Mouse (Mus musculus): ENCODE measurements around the gene Sox13. TPM values are rescaled to one million over a fixed set of nuclear protein-coding genes. Genes with fewer than 3 reads are reported as not detected.
A peak's percentile ranks its signal among the peaks of the same experiment; 100 is the strongest.

Sox13 gene
- polyA plus RNA-seq, 1 experiment from 2014 or later: 12.5 TPM

GRCm38 (mm10) chr1:133421975-133422570, 2.1 kb downstream of the Sox13 start:
- 48% methylated on average over 16 of the region's 16 CpGs for WGBS
- peak overlapping the region; percentile 91 for H3K4me3 ChIP-seq
- no peaks in the 10 kb centered on the region for H3K9me3 ChIP-seq
- H3K27me3 ChIP-seq (ENCODE audit: poor library complexity, severe bottlenecking): 0 out of 2 replicates have a peak, but pooled peaks cover 8% of the 10 kb centered on the region
- peak; percentile 18 for DNase-seq (ENCODE audit: extremely low spot score, low spot score)
- peaks cover 71% of the 10 kb centered on the region for H3K4me1 ChIP-seq
- H3K36me3 ChIP-seq (replicated peaks): no peaks in the 10 kb centered on the region
- peak overlapping the region; percentile 95 for H3K27ac ChIP-seq

DNA sequence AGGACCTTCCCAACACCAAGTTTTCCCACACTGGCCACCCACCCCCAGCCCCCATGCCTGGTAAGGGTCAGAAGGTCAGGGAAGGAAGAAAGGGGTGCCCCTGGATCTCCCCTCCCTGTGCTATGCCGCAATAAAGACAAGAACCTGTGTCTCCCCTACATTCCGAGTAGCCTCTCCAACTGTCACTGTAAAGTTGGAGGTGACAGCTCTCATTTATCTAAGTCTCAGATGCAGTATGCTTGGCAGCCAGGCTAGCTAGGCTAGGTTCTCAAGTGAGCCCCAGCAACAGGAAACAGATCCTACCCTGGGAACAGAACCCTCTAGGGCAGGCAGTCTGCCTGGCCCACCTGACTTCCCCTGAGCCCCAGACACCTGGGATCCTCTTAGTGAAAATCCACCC, 3.1 kb downstream of the Sox13 start:
- Histone ChIP-seq H3K4me1 (peaks cover 79% of the 10 kb centered on the region), H3K9me3 (no peaks in the 10 kb centered on the region), H3K36me3 (replicated peaks) (peaks cover 5% of the 10 kb centered on the region; the same call in 1 of the 2 replicates), H3K4me3 (no peak overlapping the region), H3K27me3 (ENCODE audit: poor library complexity, severe bottlenecking) (0 out of 2 replicates have a peak, but pooled peaks cover 8% of the 10 kb centered on the region), H3K27ac (0 out of 2 replicates have a peak overlapping the region, but pooled peaks have one; percentile 12)
- peak; percentile 14 for DNase-seq (ENCODE audit: extremely low spot score, low spot score)
- 55% methylated on average over 2 of the region's 2 CpGs for WGBS

GRCm38 (mm10) chr1:133420491-133420890, 3.7 kb downstream of the Sox13 start:
- 78% methylated on average over 3 of the region's 3 CpGs for WGBS
- no peak overlapping the region for H3K4me3 ChIP-seq
- no peak overlapping the region for H3K27ac ChIP-seq
- H3K36me3 ChIP-seq (replicated peaks): peaks cover 5% of the 10 kb centered on the region; the same call in 1 of the 2 replicates
- 0 out of 2 replicates have a peak, but pooled peaks cover 8% of the 10 kb centered on the region for H3K27me3 ChIP-seq (ENCODE audit: poor library complexity, severe bottlenecking)
- H3K9me3 ChIP-seq: no peaks in the 10 kb centered on the region
- H3K4me1 ChIP-seq: peaks cover 84% of the 10 kb centered on the region
- peak; percentile 13 for DNase-seq (ENCODE audit: extremely low spot score, low spot score)

- H3K27ac ChIP-seq: no peak overlapping the region
- 0 out of 2 replicates have a peak, but pooled peaks cover 3% of the 10 kb centered on the region for H3K27me3 ChIP-seq (ENCODE audit: poor library complexity, severe bottlenecking)
- DNase-seq (ENCODE audit: extremely low spot score, low spot score): peak; percentile 14
- H3K9me3 ChIP-seq: no peaks in the 10 kb centered on the region
- no peak overlapping the region for H3K4me3 ChIP-seq
- peaks cover 5% of the 10 kb centered on the region; the same call in 1 of the 2 replicates for H3K36me3 ChIP-seq (replicated peaks)
- WGBS: 82% methylated on average over 3 of the region's 3 CpGs
- peaks cover 90% of the 10 kb centered on the region for H3K4me1 ChIP-seq
Observed at GRCm38 (mm10) chr1:133419178-133419834, 4.9 kb downstream of the Sox13 start.

DNA sequence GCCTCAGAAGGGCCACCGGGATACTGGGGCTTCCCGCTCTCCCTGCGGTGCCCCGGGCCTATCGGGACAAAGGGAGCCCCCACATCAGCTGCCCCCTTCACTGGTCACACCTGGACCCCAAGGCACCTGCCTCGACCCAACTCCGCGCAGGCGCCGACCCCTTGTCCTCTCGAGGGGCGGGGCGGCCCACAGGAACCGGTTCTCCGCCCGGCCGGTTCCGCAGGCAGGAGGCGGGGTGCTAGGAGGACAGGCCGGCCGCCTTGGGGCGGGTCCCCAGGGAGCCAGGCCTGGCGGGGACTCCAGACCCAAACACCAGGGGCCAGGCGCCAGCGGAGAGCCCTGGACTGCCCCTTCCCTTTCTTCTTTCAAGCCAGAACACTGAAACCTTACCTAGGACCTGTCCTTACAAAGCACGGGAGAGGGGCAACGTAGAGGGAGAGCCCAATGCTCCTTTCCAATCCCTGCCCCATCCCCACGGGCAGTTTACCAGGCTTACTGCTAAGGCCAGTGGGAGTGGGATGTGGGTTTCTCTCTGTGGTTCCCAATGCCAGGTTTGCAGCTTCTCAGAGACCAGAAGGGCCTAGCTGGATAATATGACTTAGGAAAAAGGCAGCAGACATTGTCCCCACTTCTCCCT, 5.9 kb downstream of the Sox13 start:
- peak overlapping the region; percentile 84 for H3K27ac ChIP-seq

DNA sequence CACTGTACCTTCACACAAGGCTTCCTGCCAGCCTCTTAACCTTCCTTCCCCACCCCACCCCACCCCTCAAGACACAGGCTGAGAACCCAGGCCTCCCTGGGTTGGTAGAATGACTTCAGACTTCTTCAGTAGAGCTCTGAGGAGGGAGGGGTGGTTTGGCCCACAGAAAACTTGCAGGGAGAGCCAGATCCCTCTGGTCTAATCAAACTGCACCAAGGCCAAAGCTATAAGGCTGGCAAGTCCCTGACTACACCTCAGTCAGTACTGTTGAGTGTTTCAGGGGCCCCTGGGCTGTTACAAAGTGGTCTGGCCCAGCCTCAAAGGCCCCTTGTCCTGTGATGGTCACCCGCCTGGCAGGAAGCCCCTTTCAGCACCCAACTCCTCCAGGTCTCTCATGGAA, 6.6 kb downstream of the Sox13 start:
- Histone ChIP-seq H3K4me3 (peak overlapping the region; percentile 47; the same call in 1 of the 2 replicates), H3K9me3 (no peaks in the 10 kb centered on the region), H3K27ac (peak overlapping the region; percentile 84), H3K4me1 (peaks cover 96% of the 10 kb centered on the region), H3K36me3 (replicated peaks) (peaks cover 5% of the 10 kb centered on the region; the same call in 1 of the 2 replicates), H3K27me3 (ENCODE audit: poor library complexity, severe bottlenecking) (0 out of 2 replicates have a peak, but pooled peaks cover 3% of the 10 kb centered on the region)
- no peak for DNase-seq (ENCODE audit: extremely low spot score, low spot score)
- 78% methylated on average over 1 of the region's 1 CpGs for WGBS

More for the DNA sequence above, 5.9 kb downstream of the Sox13 start:
- 6% methylated on average over 28 of the region's 28 CpGs for WGBS
- Histone ChIP-seq H3K27me3 (ENCODE audit: poor library complexity, severe bottlenecking) (0 out of 2 replicates have a peak, but pooled peaks cover 3% of the 10 kb centered on the region), H3K4me3 (peak overlapping the region; percentile 47), H3K36me3 (replicated peaks) (peaks cover 5% of the 10 kb centered on the region; the same call in 1 of the 2 replicates), H3K4me1 (peaks cover 96% of the 10 kb centered on the region), H3K9me3 (no peaks in the 10 kb centered on the region)
- DNase-seq (ENCODE audit: extremely low spot score, low spot score): peak; percentile 21

DNA sequence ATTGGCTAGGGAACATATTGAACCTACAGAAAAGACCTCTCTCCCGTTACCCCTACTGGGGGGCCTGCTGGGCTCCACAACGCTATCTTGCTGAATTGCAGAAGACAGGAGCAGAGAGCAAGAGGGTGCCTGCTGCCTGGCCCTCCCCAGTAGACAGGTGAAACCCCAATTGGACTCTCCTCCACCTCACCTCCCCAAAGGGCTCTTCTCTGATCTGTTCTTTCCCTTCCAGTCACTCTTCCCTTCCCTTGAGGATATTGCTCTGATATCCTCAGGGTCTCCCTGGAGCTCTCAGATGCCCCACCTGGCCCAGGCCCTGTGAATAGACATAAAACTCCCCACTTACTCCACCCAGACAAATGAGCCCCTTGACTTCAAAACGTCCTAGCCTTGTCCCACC, 7.1 kb downstream of the Sox13 start:
- Histone ChIP-seq H3K36me3 (replicated peaks) (peaks cover 5% of the 10 kb centered on the region; the same call in 1 of the 2 replicates), H3K27ac (peak overlapping the region; percentile 84; the same call in 1 of the 2 replicates), H3K4me3 (no peak overlapping the region), H3K4me1 (peaks cover 96% of the 10 kb centered on the region), H3K27me3 (ENCODE audit: poor library complexity, severe bottlenecking) (0 out of 2 replicates have a peak, but pooled peaks cover 3% of the 10 kb centered on the region), H3K9me3 (no peaks in the 10 kb centered on the region)
- DNase-seq (ENCODE audit: extremely low spot score, low spot score): no peak
- 66% methylated on average over 3 of the region's 3 CpGs for WGBS

- peaks cover 96% of the 10 kb centered on the region for H3K4me1 ChIP-seq
- no peak for DNase-seq (ENCODE audit: extremely low spot score, low spot score)
- H3K4me3 ChIP-seq: no peak overlapping the region
- H3K27ac ChIP-seq: no peak overlapping the region
- no peaks in the 10 kb centered on the region for H3K9me3 ChIP-seq
- WGBS: 95% methylated on average over 7 of the region's 7 CpGs
- 0 out of 2 replicates have a peak, but pooled peaks cover 3% of the 10 kb centered on the region for H3K27me3 ChIP-seq (ENCODE audit: poor library complexity, severe bottlenecking)
- peaks cover 5% of the 10 kb centered on the region; the same call in 1 of the 2 replicates for H3K36me3 ChIP-seq (replicated peaks)
Observed at GRCm38 (mm10) chr1:133416472-133416871, 7.7 kb downstream of the Sox13 start.

GRCm38 (mm10) chr1:133415505-133415904, 8.7 kb downstream of the Sox13 start:
- WGBS: 72% methylated on average over 6 of the region's 6 CpGs
- H3K27ac ChIP-seq: peak overlapping the region; percentile 48; the same call in 1 of the 2 replicates
- H3K36me3 ChIP-seq (replicated peaks): peaks cover 5% of the 10 kb centered on the region; the same call in 1 of the 2 replicates
- H3K9me3 ChIP-seq: no peaks in the 10 kb centered on the region
- no peak overlapping the region for H3K4me3 ChIP-seq
- peaks cover 96% of the 10 kb centered on the region for H3K4me1 ChIP-seq
- no peaks in the 10 kb centered on the region for H3K27me3 ChIP-seq (ENCODE audit: poor library complexity, severe bottlenecking)
- DNase-seq (ENCODE audit: extremely low spot score, low spot score): no peak

- Histone ChIP-seq H3K36me3 (replicated peaks) (peaks cover 5% of the 10 kb centered on the region; the same call in 1 of the 2 replicates), H3K27ac (peak overlapping the region; percentile 48; the same call in 1 of the 2 replicates), H3K9me3 (no peaks in the 10 kb centered on the region), H3K27me3 (ENCODE audit: poor library complexity, severe bottlenecking) (no peaks in the 10 kb centered on the region), H3K4me1 (peaks cover 96% of the 10 kb centered on the region), H3K4me3 (no peak overlapping the region)
- 59% methylated on average over 7 of the region's 7 CpGs for WGBS
- DNase-seq (ENCODE audit: extremely low spot score, low spot score): no peak
Observed at GRCm38 (mm10) chr1:133415086-133415485, 9.1 kb downstream of the Sox13 start.

GRCm38 (mm10) chr1:133412941-133413340, 11.2 kb downstream of the Sox13 start:
- Histone ChIP-seq H3K27me3 (ENCODE audit: poor library complexity, severe bottlenecking) (no peaks in the 10 kb centered on the region), H3K4me3 (no peak overlapping the region), H3K27ac (peak overlapping the region; percentile 74; the same call in 1 of the 2 replicates), H3K9me3 (no peaks in the 10 kb centered on the region), H3K36me3 (replicated peaks) (peaks cover 5% of the 10 kb centered on the region; the same call in 1 of the 2 replicates), H3K4me1 (peaks cover 98% of the 10 kb centered on the region)
- DNase-seq (ENCODE audit: extremely low spot score, low spot score): no peak
- 86% methylated on average over 9 of the region's 9 CpGs for WGBS

GRCm38 (mm10) chr1:133411506-133412147, 12.6 kb downstream of the Sox13 start:
- 70% methylated on average over 8 of the region's 8 CpGs for WGBS
- peaks cover 9% of the 10 kb centered on the region for H3K36me3 ChIP-seq (replicated peaks)
- peaks cover 98% of the 10 kb centered on the region for H3K4me1 ChIP-seq
- H3K4me3 ChIP-seq: no peak overlapping the region
- H3K27ac ChIP-seq: peak overlapping the region; percentile 74
- H3K9me3 ChIP-seq: no peaks in the 10 kb centered on the region
- no peak for DNase-seq (ENCODE audit: extremely low spot score, low spot score)
- no peaks in the 10 kb centered on the region for H3K27me3 ChIP-seq (ENCODE audit: poor library complexity, severe bottlenecking)

Measured in forebrain, embryonic 10.5 days (tissue).